Mouse (Mus musculus) ES-E14 (cell line): ENCODE results near the gene Capzb. TPM values are rescaled to one million over a fixed set of nuclear protein-coding genes. Genes with fewer than 3 reads are reported as not detected.

Experiments used
- DNase-seq: peaks from one replicate; pipeline ENCODE4 v3.0.0-alpha.2; 2013; ENCODE audit warnings: low read depth, low spot score
- H3K27ac ChIP-seq: 2 replicates; pipeline ENCODE4 v1.5.1; 2012; ENCODE audit warnings: low read depth, mild to moderate bottlenecking, low read length, moderate library complexity, mixed read lengths; ENCODE audit not compliant: poor library complexity, insufficient read depth, severe bottlenecking
- H3K36me3 ChIP-seq: 2 replicates; pipeline ENCODE4 v1.6.1; 2012; ENCODE audit warnings: mild to moderate bottlenecking, low read length, moderate library complexity, mixed read lengths; ENCODE audit not compliant: control insufficient read depth, poor library complexity, insufficient read depth, severe bottlenecking
- H3K4me1 ChIP-seq, 2 experiments: fragments of 150-350 bp in 1 of 2; sonication (generic) in 1 of 2; 2 replicates each; pipeline ENCODE4 v1.6.1; 2012; ENCODE audit warnings: low read length in 2 of 2, mild to moderate bottlenecking in 1 of 2, mixed read lengths in 1 of 2; ENCODE audit not compliant: control insufficient read depth in 2 of 2, insufficient read depth in 2 of 2, poor library complexity in 1 of 2
- H3K4me3 ChIP-seq, 2 experiments: fragments of 150-350 bp in 1 of 2; sonication (generic) in 1 of 2; 2 replicates each; pipeline ENCODE4 v1.5.1; 2012; ENCODE audit warnings: low read length in 2 of 2, low read depth in 1 of 2, mild to moderate bottlenecking in 1 of 2, mixed read lengths in 1 of 2; ENCODE audit not compliant: insufficient read depth in 1 of 2, poor library complexity in 1 of 2, severe bottlenecking in 1 of 2
- H3K9ac ChIP-seq: 2 replicates; pipeline ENCODE4 v1.6.1; 2012; ENCODE audit warnings: low read depth, mild to moderate bottlenecking, low read length, mixed read lengths; ENCODE audit not compliant: poor library complexity, insufficient read depth, severe bottlenecking
- H3K9me3 ChIP-seq: fragments of 150-350 bp; sonication (generic); 2 replicates; pipeline ENCODE4 v1.6.1; 2012; ENCODE audit warnings: low read depth, mild to moderate bottlenecking, low read length; ENCODE audit not compliant: control insufficient read depth, insufficient read depth
- CHD2 ChIP-seq: IDR thresholded peaks from 2 replicates; pipeline ENCODE4 v1.6.1; 2014; ENCODE audit warnings: mild to moderate bottlenecking, low read depth, low read length, inconsistent platforms
- HCFC1 ChIP-seq: IDR thresholded peaks from 2 replicates; pipeline ENCODE4 v1.6.1; 2012; ENCODE audit warnings: low read length, inconsistent platforms, borderline replicate concordance; ENCODE audit not compliant: insufficient read depth
- MAFK ChIP-seq: IDR thresholded peaks from 2 replicates; pipeline ENCODE4 v1.6.1; 2014; ENCODE audit warnings: mild to moderate bottlenecking, low read depth, low read length, inconsistent platforms; ENCODE audit not compliant: insufficient read depth
- ZC3H11A ChIP-seq: IDR thresholded peaks from 2 replicates; pipeline ENCODE4 v1.6.1; 2012; ENCODE audit warnings: low read depth, mild to moderate bottlenecking, inconsistent platforms, low read length, borderline replicate concordance
- ZNF384 ChIP-seq: IDR thresholded peaks from 2 replicates; pipeline ENCODE4 v1.6.1; 2012; ENCODE audit warnings: low read depth, low read length, inconsistent platforms
- in situ Hi-C, 2 experiments: fragments of 600-800 bp; cut with MboI; formaldehyde crosslinking; loops; one replicate each; pipeline ENCODE4 v1.15.1; 2025; ENCODE audit warnings: low sequenced_read_pairs in 2 of 2, inconsistent platforms in 1 of 2; ENCODE audit not compliant: unreplicated experiment in 2 of 2
- total RNA-seq: library from RNA; depleted of rRNA; stranded (reverse); fragments of 300-350 nt; gene quantifications from 2 replicates; pipeline ENCODE4 v1.2.3, GENCODE M21; 2012

The Capzb gene
- total RNA-seq, 1 experiment = 111 TPM

- Histone ChIP-seq H3K9me3 (no peaks in the 10 kb centered on the region), H3K36me3 (no peaks in the 10 kb centered on the region), H3K9ac (no peak overlapping the region), H3K4me3 (no peak overlapping the region), H3K4me1 (0 out of 4 replicates have a peak, but pooled peaks cover 0 to 3% of the 10 kb centered on the region in 2 experiments), H3K27ac (no peak overlapping the region)
- in situ Hi-C loops = no loop called here
- no peak for DNase-seq
- TF ChIP-seq CHD2 = no peak
- no peak for TF ChIP-seq ZC3H11A
Observed at GRCm38 (mm10) chr4:139182511-139182910, 10.2 kb upstream of the Capzb start.

- TF ChIP-seq CHD2 (no peak), ZC3H11A (no peak), MAFK (no peak), HCFC1 (no peak), ZNF384 (no peak)
- in situ Hi-C loops = no loop called here
- Histone ChIP-seq H3K4me3 (no peak overlapping the region), H3K36me3 (no peaks in the 10 kb centered on the region), H3K4me1 (peaks cover 3 to 11% of the 10 kb centered on the region in 2 experiments; a peak in 2 of 4 replicates), H3K9me3 (no peaks in the 10 kb centered on the region), H3K27ac (no peak overlapping the region), H3K9ac (no peak overlapping the region)
- DNase-seq = no peak
Observed at GRCm38 (mm10) chr4:139185766-139186442, 6.8 kb upstream of the Capzb start.

- no peaks in the 10 kb centered on the region for H3K36me3 ChIP-seq
- peaks cover 3 to 8% of the 10 kb centered on the region in 2 experiments; a peak in 2 of 4 replicates for H3K4me1 ChIP-seq
- DNase-seq = no peak
- H3K9ac ChIP-seq = no peak overlapping the region
- no peaks in the 10 kb centered on the region for H3K9me3 ChIP-seq
- no peak for TF ChIP-seq HCFC1
- TF ChIP-seq ZNF384 = no peak
- TF ChIP-seq MAFK = no peak
- TF ChIP-seq CHD2 = no peak
- TF ChIP-seq ZC3H11A = no peak
- H3K27ac ChIP-seq = no peak overlapping the region
- in situ Hi-C loops = no loop called here
- no peak overlapping the region for H3K4me3 ChIP-seq
Observed at GRCm38 (mm10) chr4:139187930-139188329, 4.8 kb upstream of the Capzb start.

- Histone ChIP-seq H3K9ac (peak overlapping the region; percentile 93), H3K9me3 (no peaks in the 10 kb centered on the region), H3K4me1 (peaks cover 14 to 31% of the 10 kb centered on the region in 2 experiments; a peak in 3 of 4 replicates), H3K27ac (no peak overlapping the region), H3K4me3 (peak overlapping the region; percentile 92 to 99), H3K36me3 (peaks cover 2% of the 10 kb centered on the region; the same call in 1 of the 2 replicates)
- in situ Hi-C loops = no loop called here
- no peak for DNase-seq
- TF ChIP-seq ZNF384 = no peak
- TF ChIP-seq HCFC1 = 0 out of 2 replicates have a peak, but pooled peaks have one; percentile 58
Observed at GRCm38 (mm10) chr4:139191605-139192498, 847 bp upstream of the Capzb start.
